Mouse (Mus musculus) midbrain, embryonic 16.5 days (tissue): ENCODE results near the gene Sgip1. TPM values are rescaled to one million over a fixed set of nuclear protein-coding genes. Genes with fewer than 3 reads are reported as not detected.

Experiments used
- ATAC-seq: fragments of 200-750 bp; cut with Nextera tagmentation; 2 replicates; pipeline ENCODE4 v1.8.0; 2017; ENCODE audit warnings: moderate TSS enrichment
- H3K27ac ChIP-seq: fragments of 300-500 bp; sonication (generic); 2 replicates; pipeline ENCODE4 v1.5.1; 2014; ENCODE audit warnings: mild to moderate bottlenecking, low read length, mixed read lengths
- H3K27me3 ChIP-seq: fragments of 300-500 bp; sonication (generic); 2 replicates; pipeline ENCODE4 v1.6.1; 2014; ENCODE audit warnings: low read depth, low read length, mixed read lengths; ENCODE audit not compliant: control insufficient read depth, insufficient read depth
- H3K36me3 ChIP-seq: fragments of 300-500 bp; sonication (generic); 2 replicates; pipeline ENCODE4 v1.6.1; 2014; ENCODE audit warnings: mild to moderate bottlenecking, low read length, moderate library complexity, mixed read lengths; ENCODE audit not compliant: control insufficient read depth, insufficient read depth
- H3K4me1 ChIP-seq: fragments of 300-500 bp; sonication (generic); 2 replicates; pipeline ENCODE4 v1.6.1; 2014; ENCODE audit warnings: mild to moderate bottlenecking, low read length, mixed read lengths; ENCODE audit not compliant: control insufficient read depth, insufficient read depth
- H3K4me2 ChIP-seq: fragments of 300-500 bp; sonication (generic); 2 replicates; pipeline ENCODE4 v1.6.1; 2014; ENCODE audit warnings: mild to moderate bottlenecking, low read length, mixed read lengths
- H3K4me3 ChIP-seq: fragments of 300-500 bp; sonication (generic); 2 replicates; pipeline ENCODE4 v1.5.1; 2014; ENCODE audit warnings: low read depth, mild to moderate bottlenecking, low read length, moderate library complexity, mixed read lengths
- H3K9ac ChIP-seq: fragments of 300-500 bp; sonication (generic); 2 replicates; pipeline ENCODE4 v1.6.1; 2014; ENCODE audit warnings: low read depth, low read length, mixed read lengths
- H3K9me3 ChIP-seq: fragments of 300-500 bp; sonication (generic); replicated peaks from 2 replicates; pipeline ENCODE4 v1.6.1; 2014; ENCODE audit warnings: mild to moderate bottlenecking, low read length, mixed read lengths; ENCODE audit not compliant: control insufficient read depth, poor library complexity, severe bottlenecking
- WGBS: fragments of 180-500 bp; shearing (Covaris S2); extraction: QIAGEN DNeasy Blood & Tissue Kit; methylation state at CpG from one replicate; pipeline ENCODE4 v1.1.7; 2014; 5-methylcytosine and 5-hydroxymethylcytosine counted together
- polyA plus RNA-seq: library from polyadenylated mRNA; unstranded; fragments of >200 nt; fragmentation: Nextera tagmentation; extraction: Ambion mirVana; gene quantifications from 2 replicates; pipeline ENCODE4 v1.2.1, GENCODE M21; 2015

Gene Sgip1
- polyA plus RNA-seq, 1 experiment from 2014 or later, result 80.4 TPM

DNA sequence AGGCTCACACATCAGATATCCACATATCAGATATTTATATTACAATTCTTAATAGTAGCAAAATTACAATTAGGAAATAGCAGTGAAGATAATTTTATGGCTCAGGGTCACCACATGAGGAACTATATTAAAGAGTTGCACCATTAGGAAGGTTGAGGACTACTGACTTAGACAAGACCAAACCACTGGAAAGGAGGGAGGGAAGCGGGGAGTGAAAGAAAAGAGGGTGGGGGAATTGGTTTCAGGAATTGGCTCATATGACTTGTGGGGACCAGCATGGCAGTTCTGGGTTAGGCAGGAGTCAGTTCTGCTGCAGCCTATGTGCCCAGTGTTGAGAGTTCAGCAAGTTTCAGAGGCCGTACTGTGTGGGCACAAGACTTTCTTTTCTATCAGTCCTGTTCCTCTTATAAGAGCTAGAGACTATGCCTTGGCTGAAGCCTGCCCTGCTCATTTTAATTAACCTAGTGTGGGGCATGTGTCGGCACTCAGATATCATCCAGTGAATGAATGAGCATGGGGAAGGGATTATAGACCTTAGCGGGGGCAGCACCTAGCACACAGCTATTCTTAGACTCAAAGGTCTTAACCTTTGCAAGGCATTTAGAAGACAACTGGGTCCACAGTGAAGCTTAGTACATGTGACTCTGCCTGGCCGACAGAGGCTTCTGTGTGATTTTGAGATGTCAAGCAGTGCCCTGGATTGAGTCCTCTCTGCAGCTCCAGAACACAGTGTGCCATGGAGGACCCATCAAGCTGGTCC is 30.7 kb downstream of the Sgip1 start:
- 62% methylated on average over 5 of the region's 5 CpGs for WGBS
- Histone ChIP-seq H3K4me1 (peaks cover 2% of the 10 kb centered on the region; the same call in 1 of the 2 replicates), H3K27ac (no peak overlapping the region)

DNA sequence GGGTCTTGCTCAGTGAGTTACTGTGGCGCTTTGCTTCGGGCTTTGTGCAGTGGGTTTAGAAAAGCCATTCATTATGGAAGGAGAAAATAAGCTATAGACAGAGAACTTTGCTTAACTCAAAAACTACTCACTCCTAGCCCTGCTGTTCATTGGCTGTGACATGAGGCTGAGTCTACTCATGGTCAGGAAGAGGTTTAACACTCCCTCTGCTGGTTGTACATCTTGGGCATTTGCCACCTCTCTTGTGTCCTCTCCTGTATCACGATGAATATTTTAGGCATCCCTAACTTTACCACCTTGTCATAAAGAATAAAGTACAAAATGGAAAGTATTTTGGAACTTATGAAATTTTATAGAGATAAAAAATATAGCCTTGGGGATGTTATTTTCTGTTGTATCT is 32.1 kb downstream of the Sgip1 start:
- Histone ChIP-seq H3K4me3 (no peak overlapping the region), H3K4me1 (peaks cover 2% of the 10 kb centered on the region; the same call in 1 of the 2 replicates), H3K27me3 (no peaks in the 10 kb centered on the region), H3K4me2 (no peak overlapping the region), H3K27ac (no peak overlapping the region), H3K9me3 (no peaks in the 10 kb centered on the region), H3K9ac (no peak overlapping the region), H3K36me3 (no peaks in the 10 kb centered on the region)
- WGBS, result 80% methylated on average over 3 of the region's 3 CpGs
- ATAC-seq, result no peak

More for the DNA sequence above, 30.7 kb downstream of the Sgip1 start:
- H3K9me3 ChIP-seq, result no peaks in the 10 kb centered on the region
- H3K4me2 ChIP-seq, result no peak overlapping the region
- no peaks in the 10 kb centered on the region for H3K36me3 ChIP-seq
- no peak for ATAC-seq
- H3K27me3 ChIP-seq, result no peaks in the 10 kb centered on the region
- no peak overlapping the region for H3K9ac ChIP-seq
- H3K4me3 ChIP-seq, result no peak overlapping the region

DNA sequence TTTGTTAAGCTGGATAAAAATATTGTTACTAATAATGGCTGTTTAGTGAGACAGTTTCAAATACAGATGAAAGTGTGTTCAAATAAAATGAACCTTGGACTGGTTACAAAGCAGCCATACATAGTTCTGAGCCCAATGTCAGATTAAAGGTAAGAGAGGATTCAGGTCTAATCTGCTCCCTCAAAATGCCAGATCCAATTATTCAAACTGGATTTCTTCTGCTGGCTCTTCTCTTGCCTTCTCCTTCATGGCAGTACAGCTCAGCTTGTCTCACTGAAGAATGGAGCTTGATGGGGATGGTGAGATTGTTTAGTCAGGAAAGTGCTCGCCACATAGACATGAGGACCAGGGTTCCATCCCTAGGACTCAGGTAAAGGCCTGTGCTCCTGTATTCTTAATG is 32.7 kb downstream of the Sgip1 start:
- WGBS, result 97% methylated on average over 1 of the region's 1 CpGs
- H3K4me1 ChIP-seq, result peaks cover 2% of the 10 kb centered on the region; the same call in 1 of the 2 replicates
- no peaks in the 10 kb centered on the region for H3K9me3 ChIP-seq
- no peaks in the 10 kb centered on the region for H3K36me3 ChIP-seq
- H3K27me3 ChIP-seq, result no peaks in the 10 kb centered on the region
- H3K9ac ChIP-seq, result no peak overlapping the region
- no peak overlapping the region for H3K4me3 ChIP-seq
- no peak for ATAC-seq
- H3K27ac ChIP-seq, result no peak overlapping the region
- no peak overlapping the region for H3K4me2 ChIP-seq

DNA sequence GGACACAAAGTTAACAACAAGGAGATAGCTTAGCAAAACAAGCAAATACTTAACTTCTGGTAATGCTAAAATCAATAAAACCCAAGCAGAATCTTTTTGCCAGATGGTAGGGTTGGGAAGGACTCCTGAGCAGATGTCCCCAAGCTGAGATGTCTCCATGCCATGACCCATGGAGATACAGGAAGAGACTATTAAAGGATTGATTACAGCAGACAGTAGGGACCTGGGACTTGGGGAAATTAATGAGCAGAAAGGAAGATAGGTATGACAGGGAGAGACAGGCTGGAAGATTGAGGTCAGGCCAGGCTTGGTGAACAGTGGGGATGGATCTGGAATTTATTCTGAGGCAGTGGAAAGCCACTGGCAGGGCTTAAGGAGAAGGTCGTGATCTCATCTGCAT is 33.5 kb downstream of the Sgip1 start:
- Histone ChIP-seq H3K36me3 (no peaks in the 10 kb centered on the region), H3K4me3 (no peak overlapping the region), H3K27ac (no peak overlapping the region), H3K27me3 (no peaks in the 10 kb centered on the region), H3K9me3 (no peaks in the 10 kb centered on the region), H3K4me1 (peaks cover 2% of the 10 kb centered on the region; the same call in 1 of the 2 replicates), H3K9ac (no peak overlapping the region), H3K4me2 (no peak overlapping the region)
- 67% methylated on average over 1 of the region's 1 CpGs for WGBS
- no peak for ATAC-seq

DNA sequence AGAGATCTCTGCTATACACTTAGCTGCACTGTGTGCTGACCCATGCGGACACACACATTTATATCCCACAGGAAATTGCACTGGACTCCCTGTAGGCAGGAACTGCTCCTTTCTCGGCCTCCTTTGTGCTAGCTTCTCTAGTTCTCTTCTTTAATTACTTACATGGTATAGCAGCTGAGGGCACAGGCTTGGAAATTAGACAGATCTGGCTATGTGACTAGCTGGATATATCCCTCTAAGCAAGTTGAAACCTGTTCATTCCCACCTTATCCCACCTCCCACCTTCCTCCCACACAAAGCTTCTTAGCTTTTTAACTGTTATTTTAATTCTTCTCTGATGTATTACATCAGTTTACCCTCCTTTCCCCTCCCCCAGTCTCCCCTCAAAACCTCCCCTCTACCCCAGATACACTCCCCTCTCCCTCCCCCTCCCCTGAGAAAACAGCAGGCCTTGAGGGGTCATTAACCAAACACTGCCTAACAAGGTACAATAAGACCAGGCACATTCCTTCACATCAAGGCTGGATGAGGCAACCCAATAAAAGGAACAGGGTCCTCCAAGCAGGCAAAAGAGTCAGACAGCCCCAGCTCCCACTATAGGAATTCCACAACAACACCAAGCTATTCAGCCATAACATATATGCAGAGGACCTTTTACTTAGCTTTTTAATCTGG is 34.6 kb downstream of the Sgip1 start:
- Histone ChIP-seq H3K9me3 (no peaks in the 10 kb centered on the region), H3K36me3 (no peaks in the 10 kb centered on the region), H3K27ac (no peak overlapping the region), H3K4me3 (no peak overlapping the region), H3K4me1 (peaks cover 2% of the 10 kb centered on the region; the same call in 1 of the 2 replicates), H3K27me3 (no peaks in the 10 kb centered on the region), H3K9ac (no peak overlapping the region), H3K4me2 (no peak overlapping the region)
- no peak for ATAC-seq
- WGBS, result 55% methylated on average over 2 of the region's 2 CpGs

DNA sequence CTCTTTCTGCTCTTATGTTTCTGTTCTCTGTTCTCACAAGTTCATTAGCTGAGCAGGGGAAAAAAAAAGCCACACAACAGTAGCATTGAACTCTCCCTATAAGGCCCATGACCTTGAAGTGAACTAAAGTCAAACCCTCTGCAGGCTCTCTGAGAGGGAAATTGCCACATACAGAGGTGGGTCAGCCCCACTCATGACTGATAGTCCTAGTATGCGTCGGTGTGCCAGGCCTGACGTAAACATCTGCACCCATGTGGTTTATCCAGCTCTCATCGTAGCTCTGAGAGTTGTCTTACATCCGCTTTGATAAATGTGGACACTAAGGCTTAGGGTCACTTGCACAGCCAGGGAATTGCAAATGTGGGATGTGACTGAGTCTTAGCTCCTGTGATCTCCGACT is 38.8 kb downstream of the Sgip1 start:
- no peak overlapping the region for H3K4me2 ChIP-seq
- H3K4me1 ChIP-seq, result peaks cover 5% of the 10 kb centered on the region; the same call in 1 of the 2 replicates
- 74% methylated on average over 6 of the region's 6 CpGs for WGBS
- no peaks in the 10 kb centered on the region for H3K36me3 ChIP-seq
- H3K4me3 ChIP-seq, result no peak overlapping the region
- H3K9ac ChIP-seq, result no peak overlapping the region
- H3K9me3 ChIP-seq, result no peaks in the 10 kb centered on the region
- no peak for ATAC-seq
- no peaks in the 10 kb centered on the region for H3K27me3 ChIP-seq
- H3K27ac ChIP-seq, result no peak overlapping the region

DNA sequence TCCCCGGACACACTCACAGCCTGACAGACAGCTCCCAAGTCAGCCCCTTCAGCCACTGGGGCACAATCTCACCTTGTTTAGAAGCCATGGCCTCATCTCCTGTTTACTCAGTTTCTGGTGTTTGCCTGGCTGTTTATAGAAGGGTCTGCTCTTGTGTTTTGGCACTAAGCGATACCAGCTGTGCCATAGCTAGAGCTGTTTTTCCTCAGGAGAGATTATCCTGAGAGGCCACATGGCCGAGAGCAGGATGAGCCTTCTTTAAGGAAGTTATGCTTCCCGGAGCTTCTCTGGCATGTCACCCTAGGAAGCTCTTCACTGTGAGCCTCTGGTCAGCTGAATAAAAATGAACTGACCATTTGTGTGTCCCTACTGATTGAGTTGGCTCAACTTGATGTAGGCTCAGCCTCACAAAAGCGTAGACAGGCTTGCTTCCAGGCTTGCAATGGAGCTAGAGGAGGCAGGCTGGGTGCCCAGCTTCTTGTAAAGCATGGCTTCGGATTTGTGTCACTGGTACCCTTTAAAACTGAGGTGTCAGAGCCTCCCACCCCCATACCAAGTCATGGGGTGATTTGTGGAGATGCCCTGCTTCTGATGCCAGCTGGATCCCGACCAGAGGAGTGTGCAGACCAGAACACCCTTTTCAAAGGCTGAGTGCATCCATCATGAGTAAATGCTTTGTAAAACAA is 42.1 kb downstream of the Sgip1 start:
- 76% methylated on average over 7 of the region's 7 CpGs for WGBS
- H3K9ac ChIP-seq, result no peak overlapping the region
- no peaks in the 10 kb centered on the region for H3K27me3 ChIP-seq
- ATAC-seq, result peak; percentile 46; the same call in 1 of the 2 replicates
- H3K4me1 ChIP-seq, result peaks cover 3% of the 10 kb centered on the region; the same call in 1 of the 2 replicates
- no peaks in the 10 kb centered on the region for H3K9me3 ChIP-seq
- 0 out of 2 replicates have a peak overlapping the region, but pooled peaks have one; percentile 20 for H3K27ac ChIP-seq
- no peak overlapping the region for H3K4me2 ChIP-seq
- no peaks in the 10 kb centered on the region for H3K36me3 ChIP-seq
- H3K4me3 ChIP-seq, result no peak overlapping the region

DNA sequence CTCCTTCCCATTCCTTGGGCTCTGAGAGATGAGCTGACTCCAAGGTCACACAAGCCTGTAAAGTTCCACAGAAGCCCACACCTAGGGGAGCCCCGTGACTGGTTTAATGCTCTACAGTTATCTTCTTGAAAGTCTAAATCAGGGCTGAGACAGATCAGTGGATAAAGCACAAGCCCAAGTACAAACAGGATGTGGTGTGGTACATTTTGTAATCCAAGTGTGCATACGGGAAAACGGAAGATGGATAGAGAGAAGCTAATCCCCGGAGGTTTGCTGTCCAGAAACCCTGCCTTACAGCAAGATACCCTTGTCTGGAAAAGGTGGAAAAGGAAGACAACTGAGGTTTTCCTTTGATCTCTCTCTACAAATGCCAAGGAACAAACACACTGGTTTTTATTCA is 44.1 kb downstream of the Sgip1 start:
- WGBS, result 86% methylated on average over 4 of the region's 4 CpGs
- Histone ChIP-seq H3K27ac (no peak overlapping the region), H3K4me2 (no peak overlapping the region), H3K9ac (no peak overlapping the region), H3K36me3 (no peaks in the 10 kb centered on the region), H3K4me1 (peaks cover 3% of the 10 kb centered on the region; the same call in 1 of the 2 replicates), H3K4me3 (no peak overlapping the region), H3K27me3 (no peaks in the 10 kb centered on the region), H3K9me3 (no peaks in the 10 kb centered on the region)
- ATAC-seq, result no peak
